Mouse (Mus musculus) lung, adult 2 months (tissue): ENCODE measurements around the gene Cyp2s1. TPM values are rescaled to one million over a fixed set of nuclear protein-coding genes. Genes with fewer than 3 reads are reported as not detected.

Source experiments
- DNase-seq: peaks from one replicate; pipeline ENCODE4 v3.0.0; 2022
- H3K4me1 ChIP-seq: fragments of 200-500 bp; 2 replicates; pipeline ENCODE4 v1.6.1; 2011; ENCODE audit warnings: low read length; ENCODE audit not compliant: control insufficient read depth, insufficient read depth
- H3K4me3 ChIP-seq: fragments of 200-500 bp; replicated peaks from 2 replicates; pipeline ENCODE3; 2011; ENCODE audit warnings: low read depth, mild to moderate bottlenecking, control low read depth, low read length; ENCODE audit errors: extremely low read depth
- CTCF ChIP-seq: fragments of 200-500 bp; IDR thresholded peaks from 2 replicates; pipeline ENCODE4 v1.5.1; 2011; ENCODE audit warnings: mild to moderate bottlenecking, low read length, control low read depth; ENCODE audit not compliant: insufficient read depth
- POLR2A ChIP-seq: fragments of 200-500 bp; IDR thresholded peaks from 2 replicates; pipeline ENCODE4 v1.6.1; 2011; ENCODE audit warnings: low read depth, mild to moderate bottlenecking, control low read depth, low read length, borderline replicate concordance; ENCODE audit errors: extremely low read depth
- WGBS: fragments of 180-500 bp; shearing (Covaris S2); methylation state at CpG from one replicate; pipeline ENCODE4 v1.1.7; 2018; 5-methylcytosine and 5-hydroxymethylcytosine counted together
- polyA plus RNA-seq: library from polyadenylated mRNA; depleted of rRNA; stranded (reverse); fragments of >200 nt; gene quantifications from 2 replicates; pipeline ENCODE4 v1.2.3, GENCODE M21; 2012

The Cyp2s1 gene
- polyA plus RNA-seq, 1 experiment: 135 TPM

GRCm38 (mm10) chr7:25783746-25784145 is 33.0 kb downstream of the Cyp2s1 start:
- 76% methylated on average over 8 of the region's 8 CpGs for whole genome bisulfite sequencing
- no peak for DNase-seq
- TF ChIP-seq POLR2A (no peak), CTCF (no peak)
- Histone ChIP-seq H3K4me1 (peaks cover 11% of the 10 kb centered on the region), H3K4me3 (no peak overlapping the region)

- WGBS: 56% methylated on average over 6 of the region's 6 CpGs
- H3K4me1 ChIP-seq: peaks cover 11% of the 10 kb centered on the region
- H3K4me3 ChIP-seq: no peak overlapping the region
- no peak for TF ChIP-seq POLR2A
- no peak for TF ChIP-seq CTCF
- no peak for DNase-seq
These were observed 34.0 kb downstream of the Cyp2s1 start for GRCm38 (mm10) chr7:25782744-25783143.

GRCm38 (mm10) chr7:25781937-25782610 is 34.6 kb downstream of the Cyp2s1 start:
- peak overlapping the region; percentile 26 for H3K4me3 ChIP-seq
- WGBS: 18% methylated on average over 11 of the region's 11 CpGs

GRCm38 (mm10) chr7:25781321-25781936 is 35.3 kb downstream of the Cyp2s1 start:
- peaks cover 11% of the 10 kb centered on the region for H3K4me1 ChIP-seq
- no peak for DNase-seq
- WGBS: 7% methylated on average over 33 of the region's 33 CpGs
- H3K4me3 ChIP-seq: peak overlapping the region; percentile 44
- peak; percentile 23; the same call in 1 of the 2 replicates for TF ChIP-seq POLR2A
- TF ChIP-seq CTCF: no peak

More at GRCm38 (mm10) chr7:25781937-25782610, 34.6 kb downstream of the Cyp2s1 start:
- DNase-seq: no peak
- TF ChIP-seq CTCF (no peak), POLR2A (no peak)
- peaks cover 11% of the 10 kb centered on the region for H3K4me1 ChIP-seq

- TF ChIP-seq CTCF: no peak
- TF ChIP-seq POLR2A: no peak
- Histone ChIP-seq H3K4me1 (peaks cover 11% of the 10 kb centered on the region), H3K4me3 (no peak overlapping the region)
- 45% methylated on average over 4 of the region's 4 CpGs for WGBS
- DNase-seq: no peak
These were observed 36.0 kb downstream of the Cyp2s1 start for GRCm38 (mm10) chr7:25780753-25781152.

GRCm38 (mm10) chr7:25780021-25780420 is 36.7 kb downstream of the Cyp2s1 start:
- WGBS: 85% methylated on average over 5 of the region's 5 CpGs
- no peak for DNase-seq
- no peak for TF ChIP-seq POLR2A
- TF ChIP-seq CTCF: no peak
- Histone ChIP-seq H3K4me3 (no peak overlapping the region), H3K4me1 (peaks cover 11% of the 10 kb centered on the region)

- 86% methylated on average over 5 of the region's 5 CpGs for WGBS
- DNase-seq: no peak
- H3K4me3 ChIP-seq: no peak overlapping the region
- TF ChIP-seq CTCF: no peak
- TF ChIP-seq POLR2A: no peak
- H3K4me1 ChIP-seq: no peaks in the 10 kb centered on the region
These were observed 48.5 kb downstream of the Cyp2s1 start for GRCm38 (mm10) chr7:25768229-25768628.

- WGBS: 67% methylated on average over 6 of the region's 6 CpGs
- H3K4me3 ChIP-seq: no peak overlapping the region
- no peak for TF ChIP-seq POLR2A
- TF ChIP-seq CTCF: no peak
- no peak for DNase-seq
- no peaks in the 10 kb centered on the region for H3K4me1 ChIP-seq
These were observed 50.6 kb downstream of the Cyp2s1 start for GRCm38 (mm10) chr7:25766108-25766507.

- no peak overlapping the region for H3K4me3 ChIP-seq
- no peaks in the 10 kb centered on the region for H3K4me1 ChIP-seq
- TF ChIP-seq POLR2A: no peak
- TF ChIP-seq CTCF: no peak
- WGBS: 52% methylated on average over 5 of the region's 5 CpGs
- no peak for DNase-seq
These were observed 52.5 kb downstream of the Cyp2s1 start for GRCm38 (mm10) chr7:25764221-25764620.

GRCm38 (mm10) chr7:25763678-25764077 is 53.0 kb downstream of the Cyp2s1 start:
- no peaks in the 10 kb centered on the region for H3K4me1 ChIP-seq
- 55% methylated on average over 11 of the region's 11 CpGs for WGBS
- TF ChIP-seq CTCF (no peak), POLR2A (no peak)
- no peak for DNase-seq
- no peak overlapping the region for H3K4me3 ChIP-seq
